Mouse (Mus musculus) urinary bladder, postnatal 14 days (tissue): ENCODE measurements at regions not wholly inside any gene's neighbourhood (a gene's known extent, or its start where the extent isn't known, plus 50 kb on each side); places are given as distances from the start of the nearest gene placed in this dataset.

Source experiments
- DNase-seq: peaks from one replicate; pipeline ENCODE4 v3.0.0; 2021; ENCODE audit warnings: low spot score

DNA sequence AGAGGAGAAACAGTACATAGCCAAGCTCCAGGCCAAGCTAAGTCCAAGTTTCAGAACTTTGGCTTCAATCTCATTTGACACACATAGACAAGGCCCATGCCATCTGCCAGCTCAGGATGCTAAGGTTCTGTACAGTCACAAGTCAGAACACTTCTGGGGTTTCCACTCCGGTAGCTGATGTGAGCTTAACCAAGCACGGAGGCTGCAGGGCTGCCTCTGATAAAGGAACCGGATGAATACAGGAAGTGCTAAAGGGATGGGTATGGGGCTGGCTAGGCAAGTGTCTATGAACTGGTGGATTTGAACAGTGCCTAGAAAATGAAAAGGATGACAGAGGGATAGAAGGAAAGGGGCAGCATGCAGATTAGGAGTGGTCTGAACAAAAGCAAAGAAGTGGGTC lies 75.4 kb upstream of the Vldlr start:
- DNase-seq = no peak

- no peak for DNase-seq
Observed at GRCm38 (mm10) chr19:27142181-27142580, 74.1 kb upstream of the Vldlr start.

GRCm38 (mm10) chr19:27147404-27147803 lies 68.9 kb upstream of the Vldlr start:
- no peak for DNase-seq

DNA sequence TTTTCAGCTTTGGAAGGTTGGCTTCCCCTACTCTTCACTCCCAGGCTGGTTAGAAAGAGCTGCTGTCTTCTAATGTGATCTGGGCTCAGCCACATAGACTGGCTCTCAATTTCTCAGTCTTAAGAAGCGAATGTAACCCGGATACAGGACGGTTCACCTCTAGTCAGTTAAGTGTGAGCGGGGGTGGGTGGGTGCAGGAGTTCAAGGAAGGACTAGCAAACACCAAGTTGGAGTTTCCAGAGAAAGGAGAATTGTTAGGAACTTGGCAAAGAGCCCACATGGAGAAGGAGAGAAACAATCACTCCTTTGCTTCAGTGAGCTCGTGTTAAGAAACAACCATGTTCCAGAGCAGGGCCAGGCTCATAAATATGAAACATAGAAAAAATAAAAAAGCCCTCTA lies 68.0 kb upstream of the Vldlr start:
- no peak for DNase-seq

- no peak for DNase-seq
Observed at GRCm38 (mm10) chr19:27149567-27149966, 66.7 kb upstream of the Vldlr start.

GRCm38 (mm10) chr19:27161933-27162332 lies 54.4 kb upstream of the Vldlr start:
- no peak for DNase-seq
